Mouse (Mus musculus): ENCODE measurements at regions not wholly inside any gene's neighbourhood (a gene's known extent, or its start where the extent isn't known, plus 50 kb on each side); places are given as distances from the start of the nearest gene placed in this dataset.
"Not testable (repeated sequence)": the region's sequence is repeated elsewhere in the genome, so short reads cannot be mapped to it uniquely, and the experiment has no call there.

DNA sequence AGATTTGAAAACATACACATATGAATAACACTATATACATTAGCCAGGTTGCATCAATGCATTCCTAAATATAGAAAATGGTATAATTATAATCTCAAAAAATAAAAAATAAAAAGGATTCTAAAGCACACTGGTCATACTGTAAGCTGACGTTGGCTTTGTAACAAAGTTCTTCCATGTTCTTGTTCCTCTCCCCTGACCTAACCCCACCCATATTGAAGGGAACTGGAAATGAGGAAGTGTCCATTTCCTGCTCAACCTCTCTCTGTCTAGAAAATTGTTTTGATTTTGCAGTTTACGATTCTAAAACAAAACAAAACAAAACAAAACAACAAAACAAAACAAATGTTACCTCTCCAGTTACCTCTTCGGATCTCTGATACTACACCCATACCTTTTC is 427.5 kb upstream of the Dab2 start:
- DNase-seq = no peak

DNA sequence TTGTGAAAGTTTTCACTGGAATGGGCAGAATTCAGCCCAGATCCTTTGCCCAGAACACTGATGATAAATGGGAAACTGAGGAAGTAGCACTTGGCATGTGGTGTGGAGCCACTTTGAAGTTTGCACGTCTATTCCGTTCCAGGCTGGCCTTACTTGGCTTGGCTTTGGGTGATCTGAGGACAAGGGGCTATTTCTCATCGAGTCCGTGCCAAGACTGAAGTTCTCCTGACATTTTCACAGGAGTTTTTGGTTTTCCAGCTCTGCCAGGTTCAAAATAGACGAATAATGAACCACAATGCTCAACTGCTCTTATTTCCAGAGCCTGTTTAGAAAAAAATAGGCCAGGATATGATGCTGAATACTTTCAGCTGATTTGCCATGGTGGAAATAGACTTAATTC is 421.8 kb upstream of the Dab2 start:
- DNase-seq = no peak

DNA sequence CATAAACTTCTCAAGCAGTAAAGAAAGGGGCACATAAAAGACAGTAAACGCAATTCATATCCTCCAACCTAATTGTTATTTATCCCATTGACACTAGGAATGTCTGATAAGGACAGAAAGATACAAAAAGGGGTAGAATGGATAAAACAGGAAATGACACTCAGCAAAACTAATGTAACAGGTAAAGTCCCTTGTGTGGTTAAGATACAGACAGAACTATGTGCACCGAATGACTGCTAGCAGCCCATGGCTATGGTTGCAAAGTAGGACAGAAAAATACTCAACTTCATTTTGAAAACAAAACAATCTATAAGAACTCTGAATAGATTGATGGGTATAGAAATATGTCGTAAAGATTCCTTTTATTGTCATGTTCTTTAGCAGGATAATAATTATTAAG is 408.4 kb upstream of the Dab2 start:
- no peak for DNase-seq

DNA sequence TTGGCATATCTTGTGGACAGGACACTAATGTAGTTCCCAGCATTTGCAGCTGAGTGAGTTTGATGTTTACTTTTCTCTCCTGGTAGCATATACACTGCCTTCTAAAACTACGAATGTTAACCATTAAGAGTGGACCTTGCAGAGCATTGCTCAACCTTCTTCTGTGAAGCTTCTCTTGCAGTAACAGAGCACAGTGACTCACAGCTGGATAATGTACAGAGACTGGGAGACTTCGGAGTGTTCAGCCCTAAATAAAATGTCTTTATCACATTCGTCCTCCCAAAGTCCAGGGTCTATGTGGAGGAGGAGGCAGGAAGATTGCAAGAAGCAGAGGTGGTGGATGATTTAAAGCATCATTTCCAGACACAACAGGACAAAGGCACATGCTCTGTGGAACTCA is 407.6 kb upstream of the Dab2 start:
- DNase-seq = no peak

- DNase-seq = not testable (repeated sequence)
Observed at GRCm38 (mm10) chr15:5895688-5896470, 403.7 kb upstream of the Dab2 start.

- peak; percentile 12 for DNase-seq
Observed at GRCm38 (mm10) chr15:5915261-5915660, 384.3 kb upstream of the Dab2 start.

- DNase-seq = no peak
Observed at GRCm38 (mm10) chr15:5920058-5920457, 379.5 kb upstream of the Dab2 start.

GRCm38 (mm10) chr15:5927768-5928167 is 371.8 kb upstream of the Dab2 start:
- no peak for DNase-seq

DNA sequence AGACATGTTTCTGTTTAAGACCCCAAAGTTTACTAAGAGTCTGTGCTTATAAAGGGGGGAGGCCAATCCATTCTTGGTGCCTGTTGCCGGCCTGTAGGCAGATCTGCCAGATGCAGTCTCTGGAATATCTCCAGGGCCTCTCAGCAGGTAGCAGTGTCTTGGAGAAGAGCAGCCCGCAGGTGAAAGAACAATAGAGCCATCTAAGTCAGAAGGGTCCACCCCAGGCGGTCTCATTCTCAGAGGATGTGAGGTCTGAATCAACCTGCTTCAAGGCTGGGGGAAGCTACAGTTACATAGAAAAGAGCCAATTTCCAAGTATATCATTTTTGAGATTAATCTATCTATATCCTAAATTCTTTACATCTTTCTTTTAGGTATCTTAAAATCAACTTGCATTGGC is 366.0 kb upstream of the Dab2 start:
- DNase-seq = no peak

DNA sequence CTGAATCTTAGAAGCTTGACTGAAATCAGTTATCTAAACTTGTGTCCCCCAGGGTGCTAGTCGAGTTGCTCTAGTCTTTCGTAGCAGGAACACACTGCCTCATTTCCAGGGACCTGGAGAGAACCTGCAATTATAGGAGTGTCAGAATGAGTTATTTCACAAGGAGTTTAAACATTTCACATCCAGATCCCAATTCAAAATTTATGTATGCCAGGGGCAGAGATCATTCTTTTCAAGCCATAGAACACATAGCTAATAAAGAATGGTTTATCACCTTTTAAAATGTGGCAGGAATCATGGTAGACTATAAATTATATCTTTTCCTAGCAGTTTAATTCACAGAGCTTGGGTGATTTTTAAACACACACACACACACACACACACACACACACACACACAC is 358.6 kb upstream of the Dab2 start:
- no peak for DNase-seq

DNA sequence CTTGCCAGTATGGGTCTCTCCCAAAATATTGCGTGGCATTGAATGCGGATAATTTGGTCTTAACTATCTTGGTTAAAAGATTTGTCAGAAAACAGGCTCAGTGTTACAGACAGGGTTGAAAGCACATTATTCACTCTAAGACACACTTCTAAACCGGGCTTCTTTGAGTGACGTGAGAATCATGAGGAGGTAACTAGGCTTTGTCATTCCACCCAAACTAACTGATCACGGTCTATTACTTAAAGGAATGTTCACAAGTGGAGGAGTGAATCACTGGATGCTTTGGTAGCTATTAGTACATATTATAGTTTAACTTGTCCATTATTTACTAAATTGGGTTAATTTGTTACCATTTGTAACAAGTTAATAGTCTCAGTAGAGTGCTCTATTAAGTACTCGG is 352.9 kb upstream of the Dab2 start:
- DNase-seq = no peak

DNA sequence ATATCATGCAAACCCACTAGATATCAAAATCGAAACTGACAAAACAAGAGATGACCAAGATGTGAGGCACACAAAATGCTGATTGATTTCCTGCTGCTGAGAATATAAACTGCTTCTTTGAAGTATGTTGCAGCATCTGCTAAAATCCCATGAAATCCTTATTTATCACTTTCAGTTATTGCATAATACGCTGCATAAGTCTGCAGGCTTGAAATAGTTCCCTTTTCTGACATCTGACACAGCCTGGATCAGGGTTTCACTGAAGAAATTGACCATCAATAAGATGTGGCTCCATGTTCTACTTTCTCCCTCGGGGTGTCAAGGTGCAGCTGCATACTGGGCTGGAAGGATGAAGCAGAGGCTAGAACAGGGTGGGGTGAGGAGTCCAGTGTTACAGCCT is 348.7 kb upstream of the Dab2 start:
- no peak for DNase-seq

- DNase-seq = not testable (repeated sequence)
Observed at GRCm38 (mm10) chr15:5951661-5952060, 347.9 kb upstream of the Dab2 start.

DNA sequence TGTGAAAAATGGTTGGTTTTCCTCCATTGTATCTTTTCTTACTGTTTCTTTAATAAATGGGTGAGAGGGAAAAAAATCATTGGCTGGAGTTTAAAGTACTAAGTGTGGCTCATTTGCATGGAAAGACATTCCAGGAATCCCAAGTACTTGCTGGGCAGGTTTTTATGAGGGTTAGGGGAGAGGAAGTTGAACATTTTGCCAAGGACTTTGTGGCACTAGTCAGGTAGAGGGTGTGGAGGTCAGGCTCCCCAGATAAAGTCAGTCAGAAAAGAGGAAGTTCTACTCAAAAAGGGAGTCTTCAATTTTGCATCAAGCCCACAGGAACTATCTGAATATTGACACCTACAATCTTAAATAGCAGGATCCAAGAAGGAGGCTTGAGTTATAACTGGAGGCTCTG is 346.5 kb upstream of the Dab2 start:
- peak; percentile 2 for DNase-seq

DNA sequence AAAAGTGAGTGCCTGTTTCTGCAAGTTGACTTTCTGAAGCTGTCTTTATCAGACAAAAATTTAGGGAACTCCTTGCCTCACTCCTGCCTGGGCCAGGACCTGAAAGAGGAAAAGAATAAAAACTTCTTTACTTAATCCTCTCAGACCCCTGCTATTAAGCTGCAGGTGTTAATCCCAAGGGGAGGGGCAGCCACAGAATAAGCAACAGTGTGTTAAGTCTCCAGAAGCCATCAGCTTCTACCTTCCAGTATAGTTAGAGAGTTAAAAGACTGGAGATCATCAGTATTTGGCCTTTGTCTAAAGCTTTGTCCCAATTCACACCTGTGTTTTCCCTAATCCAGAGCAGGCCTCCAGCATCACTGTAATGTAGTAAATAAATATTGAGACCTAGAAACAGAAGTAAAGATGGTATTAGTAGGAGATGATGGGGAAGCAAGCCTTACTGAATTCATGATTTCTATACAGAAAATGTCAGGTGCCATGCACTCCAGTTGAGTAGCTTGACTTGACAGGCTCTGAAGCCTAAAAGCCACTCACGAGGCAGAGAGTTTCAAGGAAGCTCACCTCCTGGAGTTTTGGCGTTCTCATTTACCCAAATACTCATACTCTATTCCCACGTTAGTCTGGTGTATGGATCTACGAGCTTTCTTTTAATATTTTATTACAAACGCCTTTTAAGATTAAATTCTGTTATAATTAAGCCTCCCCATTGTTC is 308.1 kb upstream of the Dab2 start:
- DNase-seq = no peak

DNA sequence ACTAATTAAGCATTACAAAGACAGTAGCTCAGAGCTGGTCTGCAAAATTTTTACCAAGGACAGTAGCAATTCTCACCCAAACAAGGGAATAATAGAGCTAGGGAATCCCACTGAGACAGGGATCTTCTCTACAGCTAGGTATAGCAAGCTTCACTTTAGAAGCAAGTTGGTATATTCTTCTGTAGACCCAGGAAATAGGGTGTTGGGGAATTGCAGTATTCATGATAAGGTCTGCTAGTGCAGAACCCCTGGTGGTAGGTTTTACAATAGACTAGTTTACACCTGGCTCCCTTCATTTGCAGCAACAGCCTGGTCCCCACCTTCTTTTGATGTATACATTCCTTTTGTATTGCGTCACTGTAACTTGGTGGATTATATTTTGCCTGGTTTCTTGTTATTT is 307.4 kb upstream of the Dab2 start:
- not testable (repeated sequence) for DNase-seq

GRCm38 (mm10) chr15:6000816-6001215 is 298.8 kb upstream of the Dab2 start:
- DNase-seq = no peak

GRCm38 (mm10) chr15:6001394-6001793 is 298.2 kb upstream of the Dab2 start:
- no peak for DNase-seq

GRCm38 (mm10) chr15:6014982-6015381 is 284.6 kb upstream of the Dab2 start:
- no peak for DNase-seq

- no peak for DNase-seq
Observed at GRCm38 (mm10) chr15:6016637-6017049, 282.9 kb upstream of the Dab2 start.

DNA sequence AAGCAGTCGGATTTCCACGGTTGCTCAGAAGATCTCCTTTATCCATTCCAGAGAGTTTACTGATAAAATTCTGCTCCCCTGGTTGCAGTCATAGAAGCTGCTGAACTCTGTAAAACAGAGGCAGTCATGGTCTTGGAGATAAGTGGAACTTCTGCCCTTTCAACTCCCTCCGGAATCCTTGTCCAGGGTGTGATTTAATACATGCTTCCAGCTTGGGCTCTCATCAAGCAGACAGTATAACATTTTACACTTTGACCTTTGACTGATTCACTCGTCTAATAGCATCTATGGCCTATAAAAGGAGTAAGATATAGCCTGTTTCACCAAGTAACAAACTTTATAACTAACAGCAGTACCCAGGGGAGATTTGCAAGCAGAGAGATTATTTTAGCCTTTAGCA is 274.0 kb upstream of the Dab2 start:
- DNase-seq = no peak

DNA sequence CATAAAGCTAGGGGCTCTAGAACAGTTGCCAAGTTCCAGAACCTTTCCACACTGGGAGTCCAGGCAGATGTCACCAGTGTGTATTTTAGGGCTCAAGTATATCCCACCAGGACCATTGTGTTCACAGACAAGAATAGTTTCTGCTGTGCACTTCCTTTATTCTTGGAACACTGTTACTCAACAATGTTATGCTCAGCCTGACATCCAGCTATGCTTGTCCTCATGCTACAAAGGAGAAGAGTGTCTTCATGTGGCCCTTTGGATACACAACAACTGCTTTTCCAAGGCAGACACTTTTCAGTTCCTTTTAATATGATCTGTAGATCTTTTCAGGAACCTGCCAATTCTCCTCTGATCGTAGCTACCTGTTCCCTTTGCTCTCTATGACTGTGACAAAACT is 270.4 kb upstream of the Dab2 start:
- DNase-seq = no peak

GRCm38 (mm10) chr15:6030396-6030795 is 269.2 kb upstream of the Dab2 start:
- no peak for DNase-seq

DNA sequence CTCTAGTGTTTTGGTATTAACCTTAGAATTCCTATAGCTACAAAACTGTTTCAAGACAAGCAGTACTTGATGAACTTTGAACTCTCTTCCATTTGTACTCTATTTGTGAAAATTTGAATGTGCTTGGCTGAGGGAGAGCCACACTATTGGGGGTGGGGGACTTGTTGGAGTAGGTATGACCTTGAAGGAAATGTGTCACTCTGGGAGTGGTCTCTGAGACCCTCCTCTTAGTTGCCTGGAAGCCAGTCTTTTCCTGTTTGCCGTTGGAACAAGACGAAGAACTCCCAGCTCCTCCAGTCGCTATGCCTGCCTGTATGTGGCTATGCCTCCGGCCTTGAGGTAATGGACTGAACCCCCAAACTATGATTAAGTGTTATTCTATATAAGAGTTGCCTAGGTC is 265.4 kb upstream of the Dab2 start:
- no peak for DNase-seq
